Mouse (Mus musculus) spleen, postnatal 4 days (tissue): Measurements from ENCODE around the gene Mtg2.

ENCODE experiments used
- DNase-seq, 2 experiments: peaks; one replicate each; pipeline ENCODE4 v3.0.0; 2022; ENCODE audit warnings: low spot score in 2 of 2

The Mtg2 gene

GRCm38 (mm10) chr2:180051986-180052733 is 18.2 kb upstream of the Mtg2 start:
- no peak for DNase-seq

GRCm38 (mm10) chr2:180053001-180053400 is 17.4 kb upstream of the Mtg2 start:
- DNase-seq, result no peak

GRCm38 (mm10) chr2:180063338-180064131 is 6.9 kb upstream of the Mtg2 start:
- no peak for DNase-seq

GRCm38 (mm10) chr2:180069770-180070480 is 463 bp upstream of the Mtg2 start:
- no peak for DNase-seq

- DNase-seq, result no peak
Observed at GRCm38 (mm10) chr2:180071671-180072070, 1.3 kb downstream of the Mtg2 start.

DNA sequence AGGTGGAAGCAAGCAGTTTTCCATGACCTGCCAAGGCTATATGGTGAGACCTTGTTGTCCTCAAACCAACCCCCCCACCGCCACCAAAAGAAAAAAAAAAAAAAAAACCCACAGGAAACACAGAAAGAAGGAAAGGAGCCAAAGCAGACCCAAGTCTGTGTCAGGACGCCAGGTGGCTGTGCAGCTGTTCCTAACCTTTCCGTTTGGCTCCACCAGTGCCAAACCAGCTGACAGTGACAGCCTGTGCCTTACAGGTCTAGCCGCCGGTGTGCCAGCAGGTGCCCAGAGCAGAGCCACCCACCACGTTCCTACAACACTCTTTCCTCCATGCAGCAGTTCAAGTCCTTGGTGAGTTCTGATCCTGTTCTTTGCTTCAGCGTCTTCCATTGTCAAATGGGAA is 2.5 kb downstream of the Mtg2 start:
- DNase-seq, result no peak

- no peak for DNase-seq
Observed at GRCm38 (mm10) chr2:180077622-180078021, 7.2 kb downstream of the Mtg2 start.

DNA sequence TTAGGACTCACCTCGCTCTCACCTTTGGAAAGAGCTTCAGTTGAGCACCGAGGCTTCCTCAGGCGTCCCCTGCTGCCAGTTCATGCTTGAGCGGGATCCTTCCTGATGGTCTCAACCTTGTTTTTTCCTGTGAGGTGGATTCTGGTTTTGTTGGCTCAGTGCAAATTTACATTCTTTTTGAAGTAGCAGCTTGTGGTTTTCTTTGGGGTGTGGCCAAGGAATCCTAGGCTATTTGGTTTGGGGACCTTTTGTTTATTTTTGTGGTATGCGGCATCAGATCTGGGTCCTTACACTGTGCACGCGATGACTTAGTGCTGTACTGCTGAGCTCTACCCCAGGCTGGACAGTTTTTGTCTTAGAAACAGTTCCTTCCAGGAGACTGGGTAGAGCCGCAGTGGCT is 10.3 kb downstream of the Mtg2 start:
- DNase-seq, result no peak

DNA sequence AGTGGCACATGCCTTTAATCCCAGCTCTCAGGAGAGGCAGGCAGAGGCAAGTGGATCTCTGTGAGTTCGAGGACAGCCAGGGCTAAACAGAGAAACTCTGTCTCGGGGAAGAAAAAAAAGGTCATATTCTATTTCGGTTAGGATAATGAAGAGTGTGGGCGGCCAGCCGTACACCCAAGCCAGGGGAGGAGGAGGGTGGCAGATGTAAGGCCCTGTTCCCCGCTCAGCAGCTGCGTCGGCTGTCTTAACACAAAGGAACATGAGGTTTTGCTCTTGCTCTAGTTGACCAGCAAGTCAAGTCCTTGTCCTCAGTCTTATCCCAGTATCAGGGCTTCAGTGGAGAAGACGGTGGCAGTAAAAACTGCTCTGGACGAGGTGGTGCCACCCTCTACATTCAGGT is 12.7 kb downstream of the Mtg2 start:
- DNase-seq, result no peak

- no peak for DNase-seq
Observed at GRCm38 (mm10) chr2:180084565-180084964, 14.2 kb downstream of the Mtg2 start.

DNA sequence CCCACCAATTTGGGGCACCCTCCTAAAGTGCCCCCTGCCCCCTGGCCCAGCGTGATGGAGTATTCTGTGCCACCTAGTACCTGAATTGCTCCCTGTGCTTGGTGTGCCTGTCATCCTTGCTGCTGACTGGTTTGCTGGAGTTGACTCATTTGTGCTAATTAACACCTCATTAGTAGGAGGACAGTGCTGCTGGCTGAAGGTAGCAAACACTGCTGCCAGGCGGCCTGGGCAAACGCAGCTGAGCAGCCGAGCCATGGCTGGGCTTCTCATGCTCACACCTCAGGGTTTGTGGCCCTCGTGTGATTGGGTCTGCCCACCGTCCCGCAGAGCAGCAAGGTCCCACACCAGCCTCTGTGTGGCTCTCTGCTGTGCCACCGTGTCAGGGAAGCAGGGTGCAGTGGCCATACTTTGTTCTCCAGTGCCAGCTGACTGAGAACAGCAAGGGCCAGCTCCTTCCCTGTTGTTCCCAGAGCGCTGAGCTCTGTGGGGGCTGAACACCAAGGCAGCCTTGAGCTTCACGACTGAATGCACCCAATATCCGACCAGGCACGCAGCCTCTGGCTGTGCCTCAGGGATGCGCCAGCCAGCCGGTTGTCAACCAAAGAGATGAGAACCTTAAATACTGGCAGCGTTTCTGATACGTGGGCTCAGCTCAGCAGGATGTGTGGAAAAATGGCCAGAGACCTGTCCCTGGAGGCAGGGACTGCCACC is 15.7 kb downstream of the Mtg2 start:
- DNase-seq, result no peak

DNA sequence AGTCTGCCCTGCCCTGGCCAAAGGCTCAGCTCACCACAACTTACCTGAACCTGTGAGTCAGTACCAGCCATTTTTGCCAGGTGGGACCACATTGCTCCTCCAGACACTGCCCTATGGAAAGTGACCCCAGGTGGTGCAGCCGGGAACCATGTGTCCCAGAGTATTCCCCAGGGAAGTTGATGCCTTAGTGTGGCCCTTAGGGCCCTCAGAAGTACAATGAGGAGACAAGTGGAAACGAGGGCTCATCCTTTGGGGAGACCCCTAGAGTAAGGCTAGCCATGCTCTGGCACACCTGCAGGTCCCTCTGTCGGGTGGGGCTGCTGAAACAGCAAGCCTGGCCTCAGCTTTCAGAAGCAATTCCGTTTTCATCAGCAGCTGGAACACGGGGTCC is 16.2 kb downstream of the Mtg2 start:
- DNase-seq, result no peak

DNA sequence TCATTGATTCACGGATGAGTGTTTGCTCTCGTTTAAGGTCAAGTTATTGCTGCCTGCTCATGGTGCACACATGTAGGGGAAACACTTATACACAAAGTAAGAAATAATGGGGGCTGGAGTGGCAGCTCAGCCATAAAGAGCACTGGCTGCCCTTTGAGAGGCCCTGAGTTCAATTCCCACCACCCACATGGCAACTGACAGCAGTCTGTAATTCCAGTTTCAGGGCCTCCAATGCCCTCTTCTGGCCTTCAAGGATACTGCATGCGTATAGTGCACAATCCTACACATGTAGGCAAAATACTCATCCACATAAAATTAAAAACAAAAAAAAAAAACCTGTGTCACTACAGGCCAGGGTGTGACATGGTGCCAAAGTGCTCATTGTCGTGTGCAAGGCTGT is 17.1 kb downstream of the Mtg2 start:
- no peak for DNase-seq

DNA sequence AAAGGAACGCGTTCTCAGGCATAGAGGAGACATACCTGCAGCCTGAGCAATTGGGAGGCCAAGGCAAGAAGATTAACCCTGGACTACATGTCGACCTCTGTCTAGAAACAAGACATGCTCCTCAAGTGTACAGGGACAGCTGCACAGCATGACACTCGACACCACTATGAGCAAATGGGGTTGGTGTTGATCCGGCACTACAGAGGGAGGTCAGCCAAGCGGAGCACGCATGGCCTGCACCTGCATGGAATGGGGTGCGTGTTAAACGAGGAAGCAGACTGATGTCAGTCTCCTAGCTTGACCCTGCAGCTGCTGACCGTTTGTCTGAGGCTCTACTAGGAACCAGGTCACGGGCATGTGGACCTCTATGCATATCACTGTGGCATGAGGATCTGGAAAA is 19.9 kb downstream of the Mtg2 start:
- no peak for DNase-seq

- no peak for DNase-seq
Observed at GRCm38 (mm10) chr2:180095711-180096110, 25.3 kb downstream of the Mtg2 start.

DNA sequence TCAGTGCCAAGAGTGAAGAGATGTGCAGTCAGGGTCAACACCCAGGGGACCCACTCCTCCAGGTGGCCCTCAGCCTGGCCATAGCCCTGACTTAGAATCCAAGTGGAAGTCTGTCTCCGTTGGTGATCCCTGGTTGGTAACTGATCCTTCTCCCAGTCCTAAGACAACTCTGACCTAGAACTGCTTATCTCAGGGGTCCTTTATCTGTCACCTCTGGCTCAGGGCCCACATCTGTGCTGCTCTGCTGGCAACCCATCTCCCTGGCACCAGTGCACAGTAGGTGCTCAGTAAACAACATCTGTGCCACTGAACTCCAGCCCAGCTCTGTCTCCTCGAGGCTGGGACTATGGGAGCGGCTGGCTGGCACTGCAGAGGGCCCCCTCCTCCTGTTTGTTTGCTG is 27.2 kb downstream of the Mtg2 start:
- no peak for DNase-seq

GRCm38 (mm10) chr2:180098167-180098566 is 27.8 kb downstream of the Mtg2 start:
- DNase-seq, result no peak

- DNase-seq, result no peak
Observed at GRCm38 (mm10) chr2:180099529-180099928, 29.1 kb downstream of the Mtg2 start.

- no peak for DNase-seq
Observed at GRCm38 (mm10) chr2:180103151-180103977, 33.0 kb downstream of the Mtg2 start.

GRCm38 (mm10) chr2:180103978-180104658 is 33.7 kb downstream of the Mtg2 start, which contains the start of gene Hrh3:
TSS of gene Hrh3 (minus strand) at chr2:180104488.
- DNase-seq, result peak; percentile 75 to 90
